In genomic region chr3:78405760-78406467, GRCm38 (mm10) we compare ENCODE assay signal across 17 mouse cellular contexts.
A peak's percentile ranks its signal among the peaks of the same experiment; 100 is the strongest.
DNase-seq lines count a peak whose midpoint lies in the region; ATAC-seq lines count a peak whose summit lies in the region.
"Had no signal": no experiment of that assay in that cellular context is flagged by ENCODE, and none has a peak within 500 bp of the region (broad histone marks: within the 10 kb centered on the region; RNA-seq: fewer than 3 reads in every experiment).

No protein-coding gene starts in this region.

- H3K36me3 ChIP-seq in forebrain, embryonic 14.5 days (ENCODE audit: control insufficient read depth, insufficient read depth, low read length): no peaks in the 10 kb centered on the region
- H3K36me3 ChIP-seq in forebrain, embryonic 13.5 days (ENCODE audit: poor library complexity, severe bottlenecking): no peaks in the 10 kb centered on the region
- H3K36me3 ChIP-seq in heart, embryonic 15.5 days: no peaks in the 10 kb centered on the region
- H3K36me3 ChIP-seq: midbrain, embryonic 12.5 days had no signal

- no peaks in the 10 kb centered on the region for H3K4me1 ChIP-seq in forebrain, embryonic 14.5 days (ENCODE audit: control insufficient read depth, insufficient read depth, low read length)
- H3K4me1 ChIP-seq in forebrain, embryonic 13.5 days: no peaks in the 10 kb centered on the region
- 0 out of 2 replicates have a peak, but pooled peaks cover 3% of the 10 kb centered on the region for H3K4me1 ChIP-seq in heart, embryonic 15.5 days (replicated peaks)
- H3K4me1 ChIP-seq: midbrain, embryonic 12.5 days had no signal

- WGBS in forebrain, embryonic 14.5 days: 59% methylated on average over 6 of the region's 6 CpGs
- 66% methylated on average over 6 of the region's 6 CpGs for WGBS in forebrain, embryonic 13.5 days
- 12% methylated on average over 6 of the region's 6 CpGs for WGBS in heart, embryonic 15.5 days

- ATAC-seq in forebrain, embryonic 14.5 days: peak; percentile 55; the same call in 1 of the 2 replicates
- ATAC-seq in forebrain, embryonic 13.5 days: no peak
- no peak for ATAC-seq in heart, embryonic 15.5 days (replicated peaks; ENCODE audit: insufficient number of reproducible peaks, insufficient read depth, low FRiP score, low read depth)

- H3K4me3 ChIP-seq in forebrain, embryonic 14.5 days (ENCODE audit: low read depth, low read length): no peak overlapping the region
- H3K4me3 ChIP-seq in forebrain, embryonic 13.5 days: no peak overlapping the region
- H3K4me3 ChIP-seq in heart, embryonic 15.5 days: no peak overlapping the region
- H3K4me3 ChIP-seq: midbrain, embryonic 12.5 days; myocyte had no signal

- H3K9me3 ChIP-seq in forebrain, embryonic 14.5 days (replicated peaks; ENCODE audit: control insufficient read depth, low read length): no peaks in the 10 kb centered on the region
- no peaks in the 10 kb centered on the region for H3K9me3 ChIP-seq in forebrain, embryonic 13.5 days (replicated peaks)
- no peaks in the 10 kb centered on the region for H3K9me3 ChIP-seq in heart, embryonic 15.5 days (replicated peaks)
- H3K9me3 ChIP-seq: midbrain, embryonic 12.5 days had no signal

- no peak overlapping the region for H3K4me2 ChIP-seq in forebrain, embryonic 14.5 days (ENCODE audit: low read length)
- no peak overlapping the region for H3K4me2 ChIP-seq in forebrain, embryonic 13.5 days
- H3K4me2 ChIP-seq in heart, embryonic 15.5 days: 0 out of 2 replicates have a peak overlapping the region, but pooled peaks have one; percentile 6
- H3K4me2 ChIP-seq: midbrain, embryonic 12.5 days had no signal

- peak; percentile 39 for DNase-seq in forebrain, embryonic 14.5 days (ENCODE audit: low spot score)
- no peak for DNase-seq in heart, postnatal 14 days
- peak; percentile 88 for DNase-seq in Muller cell, postnatal 12 days (ENCODE audit: inconsistent ontology term)
- DNase-seq in lung, postnatal 10 days: peak; percentile 47
- no peak for DNase-seq in right cerebral cortex, adult 2 months (ENCODE audit: low spot score in 2 of 2)
- no peak for DNase-seq in urinary bladder, postnatal 10 days (ENCODE audit: low spot score)
- DNase-seq: cerebellum, adult 11-12 months; cerebellum, postnatal 36 days; heart, postnatal 36 days; kidney, postnatal 14 days; layer of hippocampus, adult 9-11 months; spleen, adult 18-20 months; thymus, postnatal 14 days had no signal

- H3K9ac ChIP-seq in forebrain, embryonic 14.5 days (ENCODE audit: low read length): no peak overlapping the region
- H3K9ac ChIP-seq in forebrain, embryonic 13.5 days: no peak overlapping the region
- no peak overlapping the region for H3K9ac ChIP-seq in heart, embryonic 15.5 days
- H3K9ac ChIP-seq: midbrain, embryonic 12.5 days had no signal

- intact Hi-C loops in heart, postnatal 14 days (cut with DNase I): no loop called here

- no peak overlapping the region for H3K27ac ChIP-seq in forebrain, embryonic 14.5 days (ENCODE audit: low read depth, low read length)
- H3K27ac ChIP-seq in forebrain, embryonic 13.5 days: no peak overlapping the region
- H3K27ac ChIP-seq in heart, embryonic 15.5 days: no peak overlapping the region
- H3K27ac ChIP-seq: midbrain, embryonic 12.5 days had no signal

- no peaks in the 10 kb centered on the region for H3K27me3 ChIP-seq in forebrain, embryonic 14.5 days (replicated peaks; ENCODE audit: control insufficient read depth, insufficient read depth, low read length)
- no peaks in the 10 kb centered on the region for H3K27me3 ChIP-seq in forebrain, embryonic 13.5 days
- no peaks in the 10 kb centered on the region for H3K27me3 ChIP-seq in heart, embryonic 15.5 days
- H3K27me3 ChIP-seq: midbrain, embryonic 12.5 days had no signal

Comparison
In these comparisons a context has a peak if more than half of its experiments do, and no peak if none do; other contexts are left out.
1. DNase-seq: peak in forebrain, embryonic 14.5 days (single experiment), Muller cell, postnatal 12 days (single experiment) and lung, postnatal 10 days (single experiment); none in heart, postnatal 14 days (0 of 2), right cerebral cortex, adult 2 months (0 of 2) and urinary bladder, postnatal 10 days (single experiment).